Mouse (Mus musculus) C2C12 (cell line): ENCODE measurements at regions not wholly inside any gene's neighbourhood (a gene's known extent, or its start where the extent isn't known, plus 50 kb on each side); places are given as distances from the start of the nearest gene placed in this dataset.

ENCODE experiments used
- CTCF ChIP-seq: IDR thresholded peaks from one replicate; pipeline ENCODE4 v1.5.1; 2011; ENCODE audit not compliant: control insufficient read depth, insufficient read depth, insufficient read length
- MAX ChIP-seq: IDR thresholded peaks from one replicate; pipeline ENCODE4 v1.6.1; 2011; ENCODE audit warnings: mild to moderate bottlenecking, control low read depth
- MYOD1 ChIP-seq: IDR thresholded peaks from one replicate; pipeline ENCODE4 v1.6.1; 2011; ENCODE audit warnings: low read depth; ENCODE audit not compliant: control insufficient read depth, insufficient read length
- USF1 ChIP-seq: IDR thresholded peaks from one replicate; pipeline ENCODE4 v1.6.1; 2011; ENCODE audit warnings: low read depth, mild to moderate bottlenecking, control low read depth, moderate library complexity

- TF ChIP-seq CTCF: no peak
- no peak for TF ChIP-seq MYOD1
- no peak for TF ChIP-seq MAX
- no peak for TF ChIP-seq USF1
These were observed 98.9 kb upstream of the Npvf start for GRCm38 (mm10) chr6:50753151-50753550.
